Mouse (Mus musculus): ENCODE data around the gene Htra2. TPM values are rescaled to one million over a fixed set of nuclear protein-coding genes. Genes with fewer than 3 reads are reported as not detected.

Htra2 gene
- total RNA-seq, 2 experiments from 2014 or later: 51.8 to 58.4 TPM

DNA sequence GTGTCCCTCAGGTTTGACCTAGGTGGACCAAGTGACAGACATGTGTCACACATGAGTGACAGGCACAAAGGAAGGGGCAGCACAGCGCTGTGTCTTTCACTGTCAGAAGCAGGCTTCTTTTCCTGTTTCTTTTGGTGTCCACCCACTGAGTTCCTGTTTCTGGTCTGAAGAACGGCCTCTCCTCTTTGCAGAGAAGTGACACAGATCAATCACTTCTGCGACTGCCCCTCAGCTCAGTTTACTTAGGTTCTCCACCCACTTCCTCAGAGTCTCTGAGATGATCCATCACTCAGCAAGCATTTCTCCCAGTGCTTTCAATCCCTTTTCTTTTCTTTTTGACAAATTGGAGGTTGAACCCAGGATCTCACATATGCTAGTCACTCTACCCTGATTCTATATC is 46.4 kb downstream of the Htra2 start:
- DNase-seq: no peak

DNA sequence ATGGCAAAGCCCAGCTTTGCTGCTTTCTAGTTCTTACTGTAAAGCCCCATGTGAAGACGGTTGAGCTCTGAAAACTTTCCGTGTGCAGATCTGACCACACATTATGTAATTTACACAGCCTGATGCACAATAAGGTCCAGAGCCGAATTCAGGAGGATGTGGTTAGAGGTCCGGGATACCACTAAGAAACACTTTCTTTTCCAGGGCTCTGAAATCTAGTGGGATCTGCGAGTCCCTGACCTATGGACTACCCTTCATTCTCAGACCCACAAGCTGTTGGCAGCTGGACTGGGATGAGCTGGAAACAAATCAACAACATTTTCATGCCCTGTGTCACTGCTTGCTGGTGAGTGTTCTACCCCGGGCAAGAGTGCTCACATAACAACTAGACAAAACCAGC is 49.0 kb downstream of the Htra2 start:
- DNase-seq: no peak

DNA sequence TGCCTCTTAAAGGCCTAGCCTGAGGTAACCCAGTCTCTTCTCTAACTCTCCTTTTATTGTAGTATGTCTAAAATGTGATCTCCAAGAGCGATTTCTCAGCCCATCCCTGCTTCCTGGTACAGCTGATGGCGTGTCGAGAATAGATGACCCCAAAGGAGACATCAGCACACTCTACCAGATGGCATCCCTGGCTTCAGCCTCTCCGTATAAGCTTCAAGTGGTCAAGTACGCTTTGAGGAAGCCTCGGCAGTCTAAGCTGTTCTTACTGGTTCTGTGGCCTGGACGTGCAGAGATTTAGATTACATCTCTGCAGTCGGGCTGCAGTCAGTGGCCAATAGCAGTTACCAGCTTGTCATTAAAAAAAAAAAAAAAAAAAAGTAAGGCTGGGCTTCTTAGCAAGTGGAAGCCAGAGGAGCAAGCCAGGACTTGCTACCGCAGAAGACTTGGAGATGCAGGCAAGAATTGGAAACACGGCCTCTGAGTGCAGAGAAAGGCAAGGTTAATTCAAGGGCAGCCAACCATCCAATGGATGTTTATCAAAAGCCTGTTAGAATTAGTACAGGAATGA is 49.5 kb downstream of the Htra2 start:
- DNase-seq: no peak

DNA sequence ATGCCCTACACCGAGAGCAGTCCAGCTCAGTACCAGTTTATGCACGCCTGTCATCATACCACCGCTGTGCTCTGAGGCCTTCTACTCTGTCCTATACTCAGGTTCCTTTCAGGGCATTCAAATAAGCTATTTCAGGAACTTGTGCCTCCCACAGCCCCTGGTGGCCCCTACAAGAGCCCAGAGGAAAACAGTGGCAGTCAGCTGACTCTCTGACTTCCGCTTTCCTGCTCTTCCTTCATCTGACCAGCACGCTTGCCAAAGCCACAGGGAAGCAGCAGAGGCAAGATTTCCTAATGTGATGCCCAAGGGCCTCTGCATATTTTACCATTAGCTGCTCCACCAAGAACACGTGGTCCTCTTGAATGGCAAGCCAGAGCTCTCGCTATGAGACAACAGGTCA is 50.2 kb downstream of the Htra2 start:
- peak; percentile 22 to 36 for DNase-seq

DNA sequence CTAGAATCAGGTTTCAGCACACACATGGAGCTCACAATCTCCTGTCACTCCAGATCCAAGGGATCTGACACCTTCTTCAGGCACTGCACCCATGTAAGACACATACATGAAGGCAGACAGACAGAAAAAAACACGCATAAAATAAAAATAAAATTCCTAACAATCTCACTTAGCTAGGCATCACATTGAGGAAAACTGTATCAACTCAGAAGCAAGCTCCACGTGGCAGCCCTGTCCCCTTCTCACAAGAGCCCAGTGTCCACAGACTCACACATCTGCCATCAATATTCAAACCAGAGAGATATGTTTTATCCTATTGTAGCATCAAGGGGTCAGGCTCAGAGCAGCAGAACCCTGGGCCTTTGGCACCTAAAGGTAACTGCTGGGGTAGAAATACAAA is 50.8 kb downstream of the Htra2 start:
- no peak for DNase-seq

DNA sequence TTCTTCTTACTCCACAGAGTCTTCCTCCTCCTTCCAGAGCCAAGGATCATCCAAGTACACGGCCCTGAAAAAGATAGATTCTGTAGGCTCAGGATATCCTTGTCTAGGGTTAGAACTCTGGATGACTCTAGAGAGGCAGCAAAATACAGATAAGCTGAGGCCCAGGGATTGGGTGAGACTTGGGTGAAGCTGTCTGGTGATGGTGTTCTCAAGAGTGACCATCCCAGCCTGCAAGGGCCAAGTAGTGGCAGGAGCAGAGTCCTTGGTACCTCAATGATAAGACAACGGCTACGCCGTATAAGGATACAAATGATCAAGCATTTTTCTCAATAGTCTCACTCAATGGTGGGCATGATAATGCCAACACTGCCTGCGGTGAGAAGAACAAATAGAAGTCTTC is 51.2 kb downstream of the Htra2 start:
- no peak for DNase-seq

DNA sequence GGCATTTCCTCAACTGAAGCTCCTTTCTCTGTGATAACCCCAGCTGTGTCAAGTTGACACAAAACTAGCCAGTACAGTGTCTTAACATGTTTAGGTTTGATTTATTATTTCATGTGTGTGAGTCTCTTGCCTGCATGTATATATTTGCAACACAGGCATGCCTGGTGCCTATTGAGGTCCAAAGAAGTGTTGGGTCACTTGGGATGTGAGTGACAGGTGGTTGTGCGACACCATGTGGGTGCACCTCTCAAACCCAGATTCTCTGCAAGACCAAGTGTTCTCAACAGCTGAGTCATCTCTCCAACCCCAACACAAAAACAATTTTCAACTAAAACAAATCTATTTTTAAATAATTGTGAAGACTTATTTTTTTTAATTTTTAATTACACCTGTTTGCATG is 52.0 kb downstream of the Htra2 start:
- no peak for DNase-seq

Small RNA genes lying within 50 kb of the gene (microRNA-seq; reads per million reads assigned to microRNA genes)
- not detected for gene Mir3470a
- not detected for gene Mir7040

Other genes starting within 250 kb of the Htra2 start
- gene Sema4f, start 115.5 kb downstream of the Htra2 start, total RNA-seq (2021): under 1 TPM; 0.66 to 0.69 TPM
- under 1 TPM in 1 of 2 experiments, not detected in 1; 0.13 TPM for gene M1ap, start 108.4 kb downstream of the Htra2 start, total RNA-seq (2021)
- gene Dok1, start 21.8 kb downstream of the Htra2 start, total RNA-seq (2021): 10 to 100 TPM in 1 of 2 experiments, 1 to 10 TPM in 1; 9.9 to 13.8 TPM
- gene Loxl3, start 21.1 kb downstream of the Htra2 start, total RNA-seq (2021): 1 to 10 TPM; 3.3 to 3.5 TPM
- gene Aup1, start 752 bp downstream of the Htra2 start, total RNA-seq (2021): 100 to 1,000 TPM; 173 to 185 TPM
- 1 to 10 TPM; 2.0 to 2.9 TPM for gene Dqx1, start 2.6 kb upstream of the Htra2 start, total RNA-seq (2021)
- gene Tlx2, start 15.0 kb upstream of the Htra2 start, total RNA-seq (2021): 1 to 10 TPM; 7.5 to 8.9 TPM
- 10 to 100 TPM; 30.9 to 38.9 TPM for gene Pcgf1, start 22.6 kb upstream of the Htra2 start, total RNA-seq (2021)
- gene Lbx2, start 31.1 kb upstream of the Htra2 start, total RNA-seq (2021): 10 to 100 TPM in 1 of 2 experiments, 1 to 10 TPM in 1; 7.9 to 15.5 TPM
- gene Ccdc142, start 46.3 kb upstream of the Htra2 start, total RNA-seq (2021): 1 to 10 TPM; 3.6 to 4.1 TPM
- 1 to 10 TPM; 5.2 to 5.9 TPM for gene Gm42688, start 46.3 kb upstream of the Htra2 start, total RNA-seq (2021)
- 100 to 1,000 TPM; 103 to 109 TPM for gene Mrpl53, start 53.8 kb upstream of the Htra2 start, total RNA-seq (2021)
- 10 to 100 TPM; 58.3 to 77.1 TPM for gene Mogs, start 60.2 kb upstream of the Htra2 start, total RNA-seq (2021)
- gene Wbp1, start 66.3 kb upstream of the Htra2 start, total RNA-seq (2021): 10 to 100 TPM; 69.8 to 90.1 TPM
- 10 to 100 TPM; 22.4 to 25.2 TPM for gene Ino80b, start 70.2 kb upstream of the Htra2 start, total RNA-seq (2021)
- 10 to 100 TPM in 1 of 2 experiments, 1 to 10 TPM in 1; 5.1 to 14.0 TPM for gene Rtkn, start 80.2 kb upstream of the Htra2 start, total RNA-seq (2021)
- gene Wdr54, start 101.1 kb upstream of the Htra2 start, total RNA-seq (2021): 1 to 10 TPM; 1.8 to 3.1 TPM
- gene 1700003E16Rik, start 101.1 kb upstream of the Htra2 start, total RNA-seq (2021): under 1 TPM; 0.43 to 0.66 TPM
- gene Dctn1, start 110.6 kb upstream of the Htra2 start, total RNA-seq (2021): 100 to 1,000 TPM; 127 to 132 TPM
- under 1 TPM; 0.07 to 0.17 TPM for gene Slc4a5, start 164.6 kb upstream of the Htra2 start, total RNA-seq (2021)

All from adrenal gland, postnatal 36 days (tissue).